Mouse (Mus musculus) brain, adult 10 weeks (tissue): ENCODE measurements around the gene Ginm1. TPM values are rescaled to one million over a fixed set of nuclear protein-coding genes. Genes with fewer than 3 reads are reported as not detected.

Experiments used
- polyA plus RNA-seq: library from polyadenylated mRNA; stranded (reverse); fragments of 350-450 nt; fragmentation: Illumina TruSeq; extraction: RNeasy Lipid Tissue Mini Kit (QIAGEN cat#74804); gene quantifications from one replicate; pipeline ENCODE4 v1.2.3, GENCODE M21; 2015; ENCODE audit warnings: low read depth, low replicate concordance

Ginm1 gene
- 26.3 TPM for polyA plus RNA-seq

GRCm38 (mm10) chr10:7792751-7793385 lies at the start of gene Ginm1, which contains the start of gene Ppil4:
Gene Ginm1 (minus strand): TSS chr10:7792824.
Gene Ppil4 (plus strand): TSS chr10:7792891.

DNA sequence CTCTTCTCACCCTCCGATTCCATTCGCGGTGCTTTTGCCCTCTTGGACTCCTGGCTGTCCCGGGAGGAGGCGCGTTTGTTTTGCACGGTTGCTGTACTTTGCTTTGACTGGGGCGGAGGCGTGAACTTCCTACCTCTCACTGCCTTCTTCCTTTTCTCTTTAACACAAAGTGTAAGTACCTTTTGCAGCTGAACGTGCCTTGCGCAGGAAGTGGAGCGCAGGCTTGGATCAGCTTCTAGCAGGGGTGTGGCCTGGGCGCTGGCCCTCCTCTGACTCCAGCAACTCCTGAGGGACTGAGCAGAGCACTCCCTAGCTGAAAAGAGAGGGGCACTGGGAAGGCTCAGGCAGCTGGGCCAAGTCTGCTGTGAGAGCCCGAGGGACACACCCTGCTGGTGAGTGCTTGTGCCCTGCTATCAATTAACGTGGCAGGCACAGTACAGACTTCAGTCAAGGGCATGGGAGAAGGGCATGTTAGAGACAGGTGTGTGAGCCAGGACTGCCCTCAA lies 39.6 kb upstream of the Ginm1 start, which contains the start of gene Zc3h12d:
Gene Zc3h12d, plus strand, starts transcription at position 300 of the 506 bp plus-strand sequence.

DNA sequence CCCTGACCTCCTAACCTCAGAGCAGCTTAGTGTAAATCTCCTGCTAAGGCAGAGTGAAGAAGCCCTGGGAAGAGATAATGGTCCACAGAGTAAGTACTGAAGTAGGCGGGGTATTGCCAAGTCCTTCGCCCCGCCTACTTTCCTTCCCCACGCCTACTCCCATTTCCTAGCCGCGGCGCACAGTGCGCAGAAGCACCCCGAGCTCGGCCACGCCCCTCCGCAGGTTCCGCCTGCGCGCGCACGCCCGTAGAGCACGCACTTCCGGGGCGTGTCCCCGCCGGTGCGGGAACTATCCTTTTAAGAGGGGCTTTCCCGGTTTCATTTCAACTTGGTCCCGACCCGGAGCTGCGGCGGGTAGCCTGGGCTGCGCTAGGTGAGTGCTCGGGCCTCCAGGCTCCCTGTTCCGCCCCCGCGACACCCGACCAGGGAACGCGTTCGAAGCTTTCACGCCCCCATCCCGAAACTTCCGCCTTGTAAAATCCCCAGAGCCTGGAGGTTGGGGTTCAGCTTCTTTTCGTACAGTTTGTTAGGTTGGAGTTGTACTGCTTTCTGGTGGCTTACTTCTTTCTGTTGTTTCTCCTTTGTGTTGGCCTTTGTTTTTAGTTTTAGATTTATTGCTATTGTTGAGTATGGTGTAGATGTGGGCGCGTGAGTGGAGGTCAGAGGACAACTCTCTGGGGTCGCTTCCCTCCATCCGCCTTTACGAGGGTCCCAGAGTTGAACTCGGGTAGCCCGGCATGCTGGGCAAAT lies 66.7 kb downstream of the Ginm1 start, which contains the start of gene Katna1:
Gene Katna1, plus strand, starts transcription at position 250 of the 750 bp plus-strand sequence.

Other genes starting within 250 kb of the Ginm1 start
- gene Lrp11, start 203.0 kb downstream of the Ginm1 start, polyA plus RNA-seq, result 122 TPM
- 8.9 TPM for gene Nup43, start 125.3 kb downstream of the Ginm1 start, polyA plus RNA-seq
- 241 TPM for gene Pcmt1, start 111.7 kb downstream of the Ginm1 start, polyA plus RNA-seq
- 15.8 TPM for gene Lats1, start 111.6 kb downstream of the Ginm1 start, polyA plus RNA-seq
- gene Katna1, start 66.8 kb downstream of the Ginm1 start, polyA plus RNA-seq, result 17.8 TPM
- 30.9 TPM for gene Ppil4, start 67 bp upstream of the Ginm1 start, polyA plus RNA-seq
- gene Zc3h12d, start 39.6 kb upstream of the Ginm1 start, polyA plus RNA-seq, result not detected
- gene Tab2, start 163.4 kb upstream of the Ginm1 start, polyA plus RNA-seq, result 42.6 TPM